Mouse (Mus musculus) cerebellum, postnatal 14 days (tissue): ENCODE results near the gene Rasa3.
A peak's percentile ranks its signal among the peaks of the same experiment; 100 is the strongest.

ENCODE experiments used
- DNase-seq, 2 experiments: peaks; one replicate each; pipeline ENCODE4 v3.0.0; 2021; ENCODE audit warnings: mixed read lengths in 2 of 2

The Rasa3 gene

DNA sequence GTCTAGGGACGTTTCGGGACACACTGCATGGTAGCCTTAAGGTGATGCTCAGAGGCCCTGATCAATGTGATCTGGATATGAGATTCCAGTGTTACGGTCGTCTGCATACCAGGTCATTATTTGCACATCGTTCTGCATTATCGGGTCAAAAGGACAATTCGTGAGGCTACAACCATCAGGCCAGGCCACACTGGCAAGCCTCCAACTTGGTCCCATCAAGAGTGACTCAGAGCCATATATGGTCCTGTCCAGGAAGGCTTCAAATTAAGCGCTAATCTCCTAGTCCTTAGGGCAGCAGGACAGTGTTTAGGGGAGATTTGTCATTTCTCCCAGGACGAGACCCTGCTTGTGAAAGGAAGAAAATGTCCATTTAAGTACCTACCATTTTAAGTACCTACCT lies 63.3 kb downstream of the Rasa3 start:
- DNase-seq: peak; percentile 45 to 54

- DNase-seq: no peak
These were observed 65.7 kb downstream of the Rasa3 start for GRCm38 (mm10) chr8:13611702-13612101.

DNA sequence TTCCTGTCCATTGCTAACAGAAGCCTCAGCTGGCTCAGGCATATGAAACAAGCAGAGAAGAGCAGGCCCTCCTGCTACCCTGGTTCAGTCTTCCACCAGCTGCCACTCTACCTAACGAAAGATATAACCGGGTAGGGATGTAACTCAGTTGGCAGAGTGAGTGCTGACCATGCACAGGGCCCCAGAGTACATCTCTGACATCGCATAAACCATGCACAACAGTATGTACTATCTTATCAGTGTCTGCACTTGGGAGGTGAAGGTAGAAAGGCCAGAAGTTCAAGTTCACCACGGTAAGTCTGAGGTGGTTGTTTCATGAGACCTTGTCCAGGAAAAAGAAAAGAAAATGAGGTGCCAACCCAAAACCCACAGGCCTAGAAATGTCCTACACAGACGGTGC lies 67.4 kb downstream of the Rasa3 start:
- no peak for DNase-seq

GRCm38 (mm10) chr8:13608946-13609345 lies 68.5 kb downstream of the Rasa3 start:
- DNase-seq: no peak

GRCm38 (mm10) chr8:13605920-13606480 lies 71.4 kb downstream of the Rasa3 start:
- no peak for DNase-seq

GRCm38 (mm10) chr8:13602621-13603020 lies 74.8 kb downstream of the Rasa3 start:
- DNase-seq: peak; percentile 75 to 86

GRCm38 (mm10) chr8:13601166-13601565 lies 76.2 kb downstream of the Rasa3 start:
- DNase-seq: no peak

DNA sequence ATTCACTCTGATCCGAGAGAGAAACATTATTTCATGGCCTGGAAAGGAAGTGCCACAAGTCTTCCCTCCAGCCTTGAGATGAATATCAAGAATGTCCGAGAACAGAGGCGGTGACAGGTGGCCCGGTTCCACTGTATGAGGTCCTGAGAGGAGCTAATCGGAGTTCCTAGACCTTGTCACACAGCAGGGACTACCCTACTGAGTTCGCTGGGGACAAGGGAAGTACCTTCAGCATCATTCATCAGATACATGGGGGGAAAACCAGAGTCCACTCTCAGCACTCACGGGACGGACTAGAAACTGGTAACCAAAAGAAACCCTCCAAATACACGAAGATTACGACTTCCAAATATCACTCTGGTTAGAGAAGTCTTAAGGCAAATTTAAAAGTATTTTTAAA lies 76.7 kb downstream of the Rasa3 start:
- no peak for DNase-seq

- no peak for DNase-seq
These were observed 77.2 kb downstream of the Rasa3 start for GRCm38 (mm10) chr8:13600204-13600603.

GRCm38 (mm10) chr8:13597777-13598176 lies 79.6 kb downstream of the Rasa3 start:
- DNase-seq: no peak

DNA sequence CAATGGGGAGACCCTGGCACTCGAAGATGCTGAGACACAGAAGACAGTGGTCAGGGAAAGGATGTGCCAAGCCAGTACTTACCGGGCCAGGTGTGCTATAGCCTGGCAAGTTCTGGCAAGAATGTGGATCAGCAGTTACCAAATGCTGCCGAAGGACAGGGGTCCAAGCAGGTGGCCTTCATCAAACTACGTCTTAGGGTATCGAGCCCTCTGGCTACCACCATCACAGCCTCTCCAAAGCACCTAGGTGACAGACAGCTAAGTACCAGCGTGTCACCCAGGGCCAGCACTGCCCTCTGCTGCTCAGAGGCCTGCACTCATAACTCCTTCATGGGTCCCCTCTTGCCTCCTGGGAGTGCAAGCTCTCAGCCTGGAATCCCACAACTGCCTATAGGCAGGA lies 81.5 kb downstream of the Rasa3 start:
- DNase-seq: peak; percentile 43

GRCm38 (mm10) chr8:13594884-13595323 lies 82.5 kb downstream of the Rasa3 start:
- peak; percentile 71 to 78 for DNase-seq

DNA sequence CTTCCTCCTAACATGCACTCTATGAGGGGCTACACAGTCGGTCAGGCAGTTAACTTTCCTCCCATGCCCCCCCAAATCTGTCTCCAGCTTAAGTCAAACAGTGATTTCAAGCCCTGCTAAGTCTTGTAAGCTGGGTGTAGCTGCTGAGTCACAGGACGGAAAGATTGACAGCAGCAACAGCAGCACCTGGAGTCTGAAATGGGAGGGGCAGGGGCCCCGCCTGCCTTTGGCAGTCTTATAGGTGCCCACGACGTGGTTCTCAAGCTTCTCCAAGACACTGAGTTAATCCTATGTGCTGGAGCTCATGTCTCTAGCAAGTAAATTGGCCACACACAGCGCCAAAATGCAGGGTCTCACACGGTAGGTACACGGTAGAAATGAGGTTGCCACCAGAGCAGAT lies 84.1 kb downstream of the Rasa3 start:
- DNase-seq: no peak

- DNase-seq: no peak
These were observed 86.2 kb downstream of the Rasa3 start for GRCm38 (mm10) chr8:13591246-13591645.

DNA sequence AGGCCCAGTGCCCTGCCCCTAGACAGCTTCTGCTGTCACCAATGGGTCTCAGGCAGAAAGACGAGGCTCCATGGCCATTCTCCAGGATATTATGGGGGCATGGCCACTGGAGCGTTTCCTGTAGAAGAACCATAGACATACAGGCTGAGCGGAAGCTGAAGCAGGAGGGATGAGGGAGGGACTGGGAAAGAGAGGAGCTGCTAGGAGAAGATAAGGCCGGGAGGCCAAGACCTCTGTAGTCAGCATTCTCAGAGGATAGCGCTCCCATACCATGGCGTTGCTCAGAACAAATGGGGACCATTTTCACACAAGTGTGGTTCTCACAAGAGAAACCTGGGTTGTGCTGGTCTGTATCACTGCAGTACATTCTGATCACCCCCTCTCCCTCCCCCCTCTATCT lies 88.3 kb downstream of the Rasa3 start:
- DNase-seq: no peak

- DNase-seq: no peak
These were observed 92.8 kb downstream of the Rasa3 start for GRCm38 (mm10) chr8:13584652-13585051.

- DNase-seq: no peak
These were observed 99.5 kb downstream of the Rasa3 start for GRCm38 (mm10) chr8:13577869-13578268.

DNA sequence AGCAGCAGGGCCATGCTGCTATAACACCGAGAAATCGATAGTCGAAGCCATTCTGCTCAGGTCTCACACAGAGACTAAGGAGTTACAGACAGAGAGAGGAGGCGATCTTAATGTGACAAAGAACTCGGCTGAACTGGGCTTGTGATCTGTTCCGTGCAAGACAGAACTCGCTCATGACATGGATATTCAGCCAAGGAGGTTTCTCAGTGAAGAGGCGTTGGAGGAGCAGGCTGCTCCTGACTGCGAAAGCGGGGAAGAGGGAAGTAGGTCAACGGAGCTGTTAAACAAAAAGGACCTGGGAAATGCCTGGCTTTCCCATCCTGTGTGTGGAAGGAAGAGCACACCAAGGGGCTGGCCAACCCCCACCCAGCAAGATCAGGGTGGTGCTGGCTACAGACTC lies 105.4 kb downstream of the Rasa3 start:
- no peak for DNase-seq

DNA sequence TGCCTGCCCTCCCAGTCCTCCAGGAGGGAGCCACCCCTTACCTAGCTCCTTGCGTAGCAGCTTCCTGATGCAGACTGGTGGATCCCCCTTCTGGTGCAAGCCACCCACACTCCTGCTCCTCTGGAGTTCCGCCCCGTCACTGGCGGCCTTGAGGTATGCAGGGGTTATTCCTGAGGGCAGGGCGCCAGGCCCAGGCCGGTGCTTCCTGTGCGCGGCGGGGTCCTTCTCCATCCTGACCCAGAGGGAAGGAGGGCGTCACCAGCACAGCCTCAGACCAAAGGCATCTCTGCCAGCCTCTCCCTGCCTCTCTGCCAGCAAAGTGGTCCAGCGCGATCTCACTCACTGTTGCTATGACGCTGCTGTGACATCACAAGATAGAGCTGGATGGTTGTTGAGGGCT lies 115.3 kb downstream of the Rasa3 start, which contains the start of gene 1700029H14Rik:
TSS of gene 1700029H14Rik (minus strand) at position 344 of the 400 bp plus-strand sequence.
- DNase-seq: peak; percentile 46 to 58

GRCm38 (mm10) chr8:13557526-13557925 lies 119.9 kb downstream of the Rasa3 start:
- no peak for DNase-seq

DNA sequence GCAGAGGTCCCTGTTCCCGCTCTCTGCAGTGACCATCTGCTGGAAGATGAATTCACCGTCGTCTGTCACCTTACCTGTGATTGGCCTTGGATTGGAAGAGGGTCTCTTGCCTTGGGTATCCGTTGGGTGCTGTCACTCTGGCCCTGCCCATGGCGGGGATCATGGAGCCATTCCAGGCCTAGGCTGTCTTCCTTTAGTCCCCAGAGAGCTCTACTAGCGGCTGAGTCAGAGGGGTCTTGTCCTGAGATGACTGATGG lies 125.9 kb downstream of the Rasa3 start:
- DNase-seq: no peak

DNA sequence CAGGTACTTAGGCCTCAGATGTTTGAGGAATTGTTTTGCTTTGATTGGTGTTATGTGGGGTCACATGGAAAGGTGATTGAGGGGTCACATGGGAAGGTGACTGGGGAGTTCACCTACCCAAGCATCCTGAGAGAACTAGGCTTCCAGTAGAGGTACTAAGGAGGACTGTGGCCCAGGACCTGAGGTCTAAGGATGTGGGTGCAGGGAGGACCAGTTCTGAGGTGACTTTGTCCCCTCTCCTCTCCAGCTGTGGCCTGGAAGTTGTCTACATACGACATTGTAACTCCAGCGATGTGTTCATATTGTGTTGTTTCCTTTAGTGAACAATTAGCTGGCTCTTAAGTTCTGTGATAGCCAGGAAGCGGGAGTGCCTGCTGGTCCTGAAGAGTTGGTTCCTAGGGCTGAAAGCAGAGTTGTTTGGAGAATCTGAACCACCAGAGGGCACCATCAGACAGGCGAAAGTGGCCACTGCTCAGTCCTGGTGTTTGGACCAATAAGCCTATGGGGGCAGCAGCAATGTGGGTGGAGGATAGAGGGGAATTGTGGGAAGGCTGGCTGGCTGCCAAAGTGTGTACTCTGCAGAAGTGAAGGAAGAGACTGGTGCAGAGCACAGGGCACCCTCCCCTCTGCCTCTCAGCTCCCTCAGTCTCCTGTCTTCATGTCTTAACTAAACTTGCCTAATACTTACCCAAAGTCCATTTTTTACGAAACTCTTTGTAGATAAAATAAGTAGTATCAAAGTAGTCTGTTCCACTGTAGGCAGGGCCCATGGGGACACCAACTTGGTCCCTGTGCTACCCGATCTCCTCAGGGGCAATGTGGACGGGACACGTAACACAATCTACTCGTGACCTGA lies 126.5 kb downstream of the Rasa3 start:
- DNase-seq: peak; percentile 94 to 96

DNA sequence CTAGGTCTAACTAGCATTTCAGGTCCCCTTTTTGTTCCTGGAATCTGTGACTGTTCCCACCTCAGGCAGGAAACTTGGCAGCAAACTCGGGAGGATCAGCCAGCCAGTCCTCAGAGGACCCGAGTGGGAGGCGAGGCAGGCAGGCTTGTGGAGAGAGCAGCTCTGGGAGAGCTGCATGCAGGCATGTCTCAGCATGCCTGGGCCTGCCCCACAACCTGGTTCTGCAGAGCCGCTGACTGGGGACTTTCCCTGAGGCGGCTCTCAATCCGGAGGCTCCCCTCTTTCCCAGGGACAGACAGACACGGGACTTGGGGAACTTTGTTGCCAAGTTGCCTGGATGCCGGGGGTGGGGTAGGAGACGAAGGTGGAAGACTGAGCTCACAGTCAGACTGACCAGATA lies 128.6 kb downstream of the Rasa3 start:
- peak; percentile 60 to 64 for DNase-seq

DNA sequence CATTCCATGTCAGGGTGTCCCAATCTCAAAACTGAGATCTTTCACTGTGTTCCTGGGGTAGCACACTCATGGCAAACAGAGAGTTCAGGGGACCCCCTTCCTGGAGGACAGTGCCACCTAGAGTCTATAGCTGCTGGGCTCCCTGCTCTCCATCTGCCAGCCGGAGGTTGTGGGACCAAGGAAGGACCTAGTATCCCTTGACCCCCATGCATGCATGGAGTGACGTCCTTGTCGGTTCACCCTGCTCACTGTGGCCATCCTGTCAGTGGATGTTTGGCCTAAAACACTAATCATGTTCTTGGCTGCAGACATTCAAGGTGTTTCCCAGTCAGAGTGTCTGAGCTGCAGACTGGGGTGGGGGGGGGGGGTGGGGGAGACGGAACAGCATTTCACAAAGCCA lies 129.2 kb downstream of the Rasa3 start:
- DNase-seq: peak; percentile 68 to 71

- no peak for DNase-seq
These were observed 131.0 kb downstream of the Rasa3 start for GRCm38 (mm10) chr8:13546421-13546820.
